Mouse (Mus musculus): ENCODE data around the gene Oprd1. TPM values are rescaled to one million over a fixed set of nuclear protein-coding genes. Genes with fewer than 3 reads are reported as not detected.

Gene Oprd1
- polyA plus RNA-seq (2017; shearing (Covaris generic)): not detected

DNA sequence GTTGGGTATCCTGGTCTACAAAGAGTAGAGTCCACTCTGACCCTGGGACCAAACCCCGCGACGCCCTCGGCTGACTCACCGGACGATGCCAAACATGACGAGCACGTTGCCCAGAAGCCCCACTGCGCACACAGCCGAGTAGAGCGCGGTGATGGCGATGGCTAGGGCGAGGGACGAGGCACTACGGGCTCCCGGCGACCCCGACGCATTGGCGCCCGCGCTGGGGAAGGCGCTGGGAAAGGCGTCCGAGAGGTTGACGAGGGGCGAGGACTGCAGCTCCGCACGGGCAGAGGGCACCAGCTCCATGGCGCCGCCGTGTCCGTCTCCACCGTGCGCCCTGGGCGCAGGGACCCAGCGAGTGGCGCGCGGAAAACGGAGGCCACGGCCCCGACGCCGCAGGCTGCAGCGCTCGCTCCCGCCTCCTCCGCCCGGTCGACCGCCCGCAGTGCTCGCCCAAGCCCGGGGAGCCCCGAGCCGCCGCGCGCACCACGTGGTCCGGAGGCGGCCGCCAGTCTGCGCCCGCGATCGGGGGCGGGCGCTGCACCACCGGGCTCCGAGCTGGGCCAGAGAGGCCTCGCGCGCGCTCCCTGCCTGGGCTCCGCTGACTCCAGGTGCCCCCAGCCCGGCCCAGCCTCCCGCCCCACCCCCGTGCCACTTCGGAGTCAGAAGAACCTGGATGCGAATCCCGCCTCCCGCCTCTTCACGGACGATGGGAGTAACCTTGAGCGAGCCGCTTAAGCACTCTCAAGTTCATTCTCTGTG is at the start of gene Oprd1:
Gene Oprd1, minus strand, starts transcription at position 407 of the 762 bp plus-strand sequence.

DNA sequence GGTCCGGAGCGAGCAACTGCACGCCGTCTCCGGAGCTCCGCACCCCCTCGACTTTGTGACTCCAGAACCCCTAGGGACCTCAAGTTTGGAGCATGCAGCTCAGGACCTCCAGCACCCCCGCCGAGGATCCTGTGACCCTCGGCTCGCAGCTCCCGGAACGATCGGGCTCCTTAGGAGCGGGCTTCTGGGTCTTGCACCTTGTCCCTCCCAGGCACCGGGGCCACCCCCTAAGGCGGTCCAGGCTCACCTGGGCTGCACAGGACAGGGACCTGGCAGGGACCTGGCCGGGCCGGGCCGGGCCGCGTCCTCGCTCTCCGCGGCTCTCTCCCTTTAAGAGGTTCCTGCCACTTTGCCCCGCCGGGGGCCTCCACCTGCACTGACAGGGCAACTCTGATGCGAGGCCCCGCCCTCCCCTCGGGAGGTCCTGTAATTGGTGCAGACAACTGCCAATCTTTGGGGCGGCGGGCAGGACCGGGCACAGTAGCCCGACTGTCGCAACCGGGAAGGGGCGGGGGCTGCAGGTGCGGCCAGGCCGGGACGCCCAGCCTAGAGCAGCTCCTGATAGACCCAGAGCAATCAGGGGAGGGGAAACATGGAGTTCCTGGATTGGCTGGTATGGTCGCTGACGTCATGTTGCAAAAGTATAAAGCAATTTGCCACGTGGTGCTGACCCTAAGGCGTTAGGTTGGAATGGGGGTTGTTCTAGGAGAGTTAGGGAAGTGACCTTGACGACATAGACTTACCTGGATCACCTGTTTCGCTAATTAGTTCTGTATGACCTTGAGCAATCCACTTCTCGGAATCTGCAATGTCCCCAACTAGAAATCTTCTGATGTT is 69.1 kb downstream of the Oprd1 start, which contains the start of gene Epb41:
Gene Epb41, minus strand, starts transcription at position 389 of the 837 bp plus-strand sequence.

DNA sequence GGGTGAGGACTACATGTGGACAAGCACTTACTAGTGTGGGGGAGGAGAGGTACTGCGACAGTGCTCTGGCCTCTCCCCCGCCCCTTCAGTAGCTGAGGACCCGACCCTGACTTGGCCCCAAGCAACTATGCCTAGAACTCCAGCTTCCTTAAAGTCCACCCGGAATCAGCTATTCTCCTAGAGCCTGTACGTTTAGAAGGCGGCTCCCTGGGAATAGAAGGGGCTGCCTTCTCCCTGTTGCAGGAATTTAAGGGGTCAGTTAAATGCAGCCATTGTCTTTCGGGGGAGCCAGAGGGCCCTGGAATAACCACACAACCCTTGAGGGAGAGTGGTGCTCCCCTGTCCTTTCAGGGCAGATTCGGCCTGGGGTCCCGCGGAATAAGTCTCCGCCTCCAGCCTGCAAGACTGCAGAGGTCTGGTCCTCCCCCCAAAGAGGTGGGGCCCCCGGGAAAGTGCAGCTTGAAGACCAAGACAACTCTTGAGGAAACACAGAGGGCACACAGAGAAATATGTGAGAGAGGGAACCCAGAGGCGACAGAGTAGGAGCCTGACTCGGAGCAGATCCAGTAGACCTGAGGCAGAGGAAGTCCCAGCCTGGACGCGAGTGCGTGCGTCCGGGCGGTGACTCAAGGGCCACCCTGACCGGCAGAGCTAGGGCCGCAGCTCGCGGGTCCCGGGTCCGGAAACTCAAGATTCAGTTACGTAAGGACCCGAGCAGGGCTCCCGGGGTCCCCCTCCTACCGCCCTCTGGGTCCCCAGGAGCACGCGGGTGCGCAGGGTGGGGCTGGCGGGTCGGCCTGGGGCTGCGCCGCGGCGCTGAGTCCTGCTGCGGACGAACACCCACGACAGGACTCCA is 70.0 kb downstream of the Oprd1 start, which contains the start of gene Gm10300:
Gene Gm10300, plus strand, starts transcription at position 621 of the 856 bp plus-strand sequence.

Other genes starting within 250 kb of the Oprd1 start
- gene Tmem200b, start 222.7 kb downstream of the Oprd1 start, polyA plus RNA-seq (2017; shearing (Covaris generic)): not detected
- gene Gm10300, start 69.8 kb downstream of the Oprd1 start, polyA plus RNA-seq (2017; shearing (Covaris generic)): 0.39 TPM
- gene Epb41, start 69.2 kb downstream of the Oprd1 start, polyA plus RNA-seq (2017; shearing (Covaris generic)): 205 TPM
- 91.9 TPM for gene Ythdf2, start 67.8 kb upstream of the Oprd1 start, polyA plus RNA-seq (2017; shearing (Covaris generic))
- gene Gmeb1, start 117.1 kb upstream of the Oprd1 start, polyA plus RNA-seq (2017; shearing (Covaris generic)): 4.7 TPM
- 44.0 TPM for gene Taf12, start 129.9 kb upstream of the Oprd1 start, polyA plus RNA-seq (2017; shearing (Covaris generic))
- gene Rab42, start 158.9 kb upstream of the Oprd1 start, polyA plus RNA-seq (2017; shearing (Covaris generic)): not detected
- 54.2 TPM for gene Trnau1ap, start 185.1 kb upstream of the Oprd1 start, polyA plus RNA-seq (2017; shearing (Covaris generic))
- gene Rcc1, start 209.1 kb upstream of the Oprd1 start, polyA plus RNA-seq (2017; shearing (Covaris generic)): 16.0 TPM